9 mouse cellular contexts compared by ENCODE assay signal in genomic region chr17:79454526-79454925, GRCm38 (mm10).
A peak's percentile ranks its signal among the peaks of the same experiment; 100 is the strongest.
DNase-seq lines count a peak whose midpoint lies in the region; ATAC-seq and TF ChIP-seq lines count a peak whose summit lies in the region.
"Had no signal": no experiment of that assay in that cellular context is flagged by ENCODE, and none has a peak within 500 bp of the region (broad histone marks: within the 10 kb centered on the region; RNA-seq: fewer than 3 reads in every experiment).

No protein-coding gene starts in this region.

- H3K4me1 ChIP-seq in heart, embryonic 13.5 days: peaks cover 25% of the 10 kb centered on the region
- no peaks in the 10 kb centered on the region for H3K4me1 ChIP-seq in liver, postnatal 0 days (ENCODE audit: insufficient read depth)

- ATAC-seq in heart, embryonic 13.5 days (ENCODE audit: extremely low read depth, insufficient number of reproducible peaks, low FRiP score, low TSS enrichment): no peak
- no peak for ATAC-seq in liver, postnatal 0 days

- TF ChIP-seq EP300 in liver, postnatal 0 days (IDR thresholded peaks at IDR 0.05; ENCODE audit: low read depth): no peak

- no peak for TF ChIP-seq CTCF in liver, postnatal 0 days (IDR thresholded peaks at IDR 0.05; ENCODE audit: low read depth)

- H3K27me3 ChIP-seq in heart, embryonic 13.5 days (replicated peaks): no peaks in the 10 kb centered on the region
- no peaks in the 10 kb centered on the region for H3K27me3 ChIP-seq in liver, postnatal 0 days (ENCODE audit: insufficient read depth, low read length)

- no peak overlapping the region for H3K4me3 ChIP-seq in heart, embryonic 13.5 days
- no peak overlapping the region for H3K4me3 ChIP-seq in liver, postnatal 0 days (ENCODE audit: low read depth, low read length)

- H3K9ac ChIP-seq in heart, embryonic 13.5 days: no peak overlapping the region
- no peak overlapping the region for H3K9ac ChIP-seq in liver, postnatal 0 days (replicated peaks)

- WGBS in heart, embryonic 13.5 days: 46% methylated on average over 5 of the region's 5 CpGs
- 55% methylated on average over 5 of the region's 5 CpGs for WGBS in liver, postnatal 0 days (ENCODE audit: insufficient replicate concordance)

- no peak overlapping the region for H3K4me2 ChIP-seq in heart, embryonic 13.5 days
- no peak overlapping the region for H3K4me2 ChIP-seq in liver, postnatal 0 days (ENCODE audit: low read depth, low read length)

- DNase-seq in heart, adult 9 months (ENCODE audit: low spot score in 2 of 2): no peak
- DNase-seq in 3134 (ENCODE audit: extremely low read depth, insufficient read length, low spot score): peak; percentile 74
- DNase-seq in embryo, embryonic 11 days: peak; percentile 35
- peak; percentile 10 to 36 for DNase-seq in kidney, postnatal 4 days
- no peak for DNase-seq in liver, postnatal 0 days
- DNase-seq in thymus, postnatal 10 days (ENCODE audit: low spot score in 2 of 2): no peak
- no peak for DNase-seq in spleen, postnatal 14 days (ENCODE audit: low spot score in 2 of 2)
- DNase-seq: right cerebral cortex, postnatal 4 days had no signal

- H3K27ac ChIP-seq in heart, embryonic 13.5 days (replicated peaks): peak overlapping the region; percentile 6; the same call in 1 of the 2 replicates
- no peak overlapping the region for H3K27ac ChIP-seq in liver, postnatal 0 days (ENCODE audit: low read depth)

- no peaks in the 10 kb centered on the region for H3K36me3 ChIP-seq in heart, embryonic 13.5 days
- no peaks in the 10 kb centered on the region for H3K36me3 ChIP-seq in liver, postnatal 0 days (replicated peaks; ENCODE audit: insufficient read depth, low read length)

- no peaks in the 10 kb centered on the region for H3K9me3 ChIP-seq in heart, embryonic 13.5 days
- H3K9me3 ChIP-seq in liver, postnatal 0 days (ENCODE audit: low read length): no peaks in the 10 kb centered on the region

Comparison
In these comparisons a context has a peak if more than half of its experiments do, and no peak if none do; other contexts are left out.
1. DNase-seq: peak in 3134 (single experiment), embryo, embryonic 11 days (single experiment) and kidney, postnatal 4 days (2 of 2); none in heart, adult 9 months (0 of 2), liver, postnatal 0 days (single experiment), thymus, postnatal 10 days (0 of 2) and spleen, postnatal 14 days (0 of 2).